Mouse (Mus musculus): ENCODE results near the gene Mrps27.

The Mrps27 gene

DNA sequence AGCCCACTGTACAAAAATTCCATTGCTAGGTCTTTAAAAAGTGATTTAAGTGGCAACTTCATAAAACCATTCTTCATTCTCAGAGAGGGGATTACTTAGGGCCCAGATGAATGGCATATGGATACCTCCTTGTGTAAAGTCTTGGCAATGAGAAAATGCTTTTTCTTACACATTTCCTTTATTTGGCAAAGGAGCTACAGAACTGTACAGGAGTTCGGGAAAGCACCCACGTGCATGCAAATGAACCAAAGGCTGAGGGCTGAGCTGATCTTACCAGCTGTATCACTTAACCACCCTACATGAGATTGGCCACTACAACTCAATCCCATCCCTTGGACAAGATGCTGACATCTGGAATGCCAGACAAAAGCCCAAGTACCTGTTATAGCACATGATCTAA, 95.6 kb downstream of the Mrps27 start:
- DNase-seq (ENCODE audit: low read depth) = no peak

- no peak for DNase-seq (ENCODE audit: low read depth)
Observed at GRCm38 (mm10) chr13:99441700-99442433, 97.3 kb downstream of the Mrps27 start.

- no peak for DNase-seq (ENCODE audit: low read depth)
Observed at GRCm38 (mm10) chr13:99442434-99443249, 98.1 kb downstream of the Mrps27 start.

DNA sequence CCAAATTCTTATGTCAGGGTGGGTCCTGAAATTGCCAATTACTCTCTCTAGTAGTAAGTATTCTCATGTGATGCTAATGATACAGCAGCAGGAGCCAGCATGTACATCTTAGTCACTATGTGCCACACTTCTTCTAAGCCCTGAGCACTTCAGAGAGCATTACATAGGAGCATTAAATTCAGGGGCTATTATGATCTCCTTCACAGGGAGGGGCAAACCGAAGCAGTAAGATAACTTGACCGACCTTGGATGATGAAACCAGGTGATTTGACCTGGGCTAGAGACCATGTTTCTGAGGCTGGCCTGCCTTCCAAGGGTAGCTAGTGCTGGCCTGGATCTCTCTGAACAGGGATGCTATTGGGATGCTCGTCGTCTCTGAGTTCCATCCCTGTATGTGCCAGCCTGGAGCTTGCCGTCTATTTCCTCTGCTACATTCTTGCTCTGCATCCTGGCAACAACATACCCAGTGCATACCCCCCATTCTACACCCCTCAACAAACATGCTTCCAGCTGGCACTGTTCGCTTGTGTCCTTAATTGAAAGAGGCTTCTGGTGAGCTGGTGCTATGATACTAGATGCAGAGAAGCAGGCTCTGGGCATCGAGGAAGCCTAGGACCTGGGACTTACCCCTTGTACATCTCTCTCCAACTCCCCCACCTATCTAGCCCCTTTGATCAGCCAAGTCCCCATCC, 99.0 kb downstream of the Mrps27 start:
- no peak for DNase-seq (ENCODE audit: low read depth)

- DNase-seq (ENCODE audit: low read depth) = no peak
Observed at GRCm38 (mm10) chr13:99444431-99444871, 99.9 kb downstream of the Mrps27 start.

GRCm38 (mm10) chr13:99444880-99445279, 100.3 kb downstream of the Mrps27 start:
- DNase-seq (ENCODE audit: low read depth) = no peak

DNA sequence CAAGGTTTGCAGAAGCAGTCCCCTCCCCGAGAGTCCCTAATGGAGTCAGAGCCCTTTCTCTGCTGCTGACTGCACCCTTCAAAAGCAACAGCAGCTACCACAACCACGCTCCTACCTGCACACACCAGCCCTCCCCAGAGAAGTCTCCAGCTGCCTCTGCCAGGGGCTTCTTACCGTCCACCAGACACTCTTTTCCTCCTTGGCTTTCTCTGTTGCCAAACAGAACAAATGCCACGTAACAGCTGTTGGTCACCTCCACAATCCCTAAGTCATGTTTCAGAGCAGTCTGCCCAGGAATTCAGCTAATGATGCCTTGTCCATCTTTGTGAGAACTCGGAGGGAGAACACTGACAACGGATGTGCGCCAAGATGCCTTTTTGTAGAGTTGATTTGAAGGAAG, 102.4 kb downstream of the Mrps27 start:
- DNase-seq (ENCODE audit: low read depth) = no peak

GRCm38 (mm10) chr13:99447403-99448199, 103.0 kb downstream of the Mrps27 start:
- DNase-seq (ENCODE audit: low read depth) = no peak

DNA sequence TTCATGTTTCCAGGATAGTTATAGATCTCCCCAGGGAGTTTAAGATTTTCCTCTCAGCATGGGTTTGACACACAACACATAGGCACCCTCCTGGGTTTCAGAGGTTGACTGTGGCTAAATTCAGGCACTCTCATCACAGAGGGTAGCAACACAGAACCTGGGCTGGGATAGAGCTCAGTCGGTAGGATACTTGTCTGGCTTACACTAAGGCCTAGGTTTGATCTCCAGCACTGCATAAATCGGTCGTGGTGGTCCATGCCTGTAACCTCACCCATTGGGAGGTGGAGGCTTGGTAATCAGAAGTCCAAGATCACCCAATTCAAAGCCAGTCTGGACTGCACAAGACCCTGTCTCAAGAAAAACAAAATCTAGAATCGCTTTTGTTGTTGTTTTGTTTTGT, 103.7 kb downstream of the Mrps27 start:
- DNase-seq (ENCODE audit: low read depth) = no peak

DNA sequence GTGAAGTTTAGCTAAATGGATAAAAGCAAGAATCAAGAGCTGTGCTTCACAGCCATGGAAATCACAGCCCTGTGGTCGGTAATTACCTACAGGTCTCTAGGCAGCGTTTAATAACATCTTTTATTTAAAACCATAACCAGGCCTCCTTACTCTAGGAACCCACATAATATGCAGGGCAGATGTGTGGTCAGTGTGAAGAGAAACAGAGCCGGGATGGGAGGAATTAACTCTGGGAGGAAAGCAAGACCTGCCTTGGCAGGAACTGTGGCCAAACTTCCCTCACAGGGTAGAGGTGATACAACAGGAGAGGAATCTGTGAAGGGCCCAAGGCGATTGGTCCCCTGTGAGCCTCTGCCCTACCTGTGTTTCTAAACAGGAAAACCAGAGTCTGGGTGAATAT, 105.0 kb downstream of the Mrps27 start:
- no peak for DNase-seq (ENCODE audit: low read depth)

- DNase-seq (ENCODE audit: low read depth) = no peak
Observed at GRCm38 (mm10) chr13:99450766-99451165, 106.2 kb downstream of the Mrps27 start.

DNA sequence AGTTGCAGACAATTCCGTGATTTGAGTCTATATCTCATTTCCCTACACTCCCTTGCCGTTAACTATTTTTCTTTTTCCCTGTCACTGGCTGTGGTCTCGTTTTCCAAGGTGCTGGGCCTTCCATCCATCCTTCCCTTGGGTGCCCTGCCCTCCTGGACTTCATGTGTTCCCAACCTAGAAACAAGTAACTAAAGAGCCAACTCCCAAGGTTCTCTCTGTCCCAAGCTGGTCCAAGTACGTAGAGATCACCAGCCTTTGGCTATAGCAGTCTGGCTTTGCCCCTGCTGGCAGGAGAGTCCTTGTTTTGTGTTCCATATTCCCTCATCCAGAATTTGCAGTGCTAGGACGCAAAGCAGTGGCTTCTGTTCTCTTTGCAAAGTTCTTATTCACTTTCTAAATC, 106.7 kb downstream of the Mrps27 start:
- DNase-seq (ENCODE audit: low read depth) = no peak

GRCm38 (mm10) chr13:99452444-99452843, 107.9 kb downstream of the Mrps27 start:
- no peak for DNase-seq (ENCODE audit: low read depth)

GRCm38 (mm10) chr13:99454977-99455376, 110.4 kb downstream of the Mrps27 start:
- no peak for DNase-seq (ENCODE audit: low read depth)

DNA sequence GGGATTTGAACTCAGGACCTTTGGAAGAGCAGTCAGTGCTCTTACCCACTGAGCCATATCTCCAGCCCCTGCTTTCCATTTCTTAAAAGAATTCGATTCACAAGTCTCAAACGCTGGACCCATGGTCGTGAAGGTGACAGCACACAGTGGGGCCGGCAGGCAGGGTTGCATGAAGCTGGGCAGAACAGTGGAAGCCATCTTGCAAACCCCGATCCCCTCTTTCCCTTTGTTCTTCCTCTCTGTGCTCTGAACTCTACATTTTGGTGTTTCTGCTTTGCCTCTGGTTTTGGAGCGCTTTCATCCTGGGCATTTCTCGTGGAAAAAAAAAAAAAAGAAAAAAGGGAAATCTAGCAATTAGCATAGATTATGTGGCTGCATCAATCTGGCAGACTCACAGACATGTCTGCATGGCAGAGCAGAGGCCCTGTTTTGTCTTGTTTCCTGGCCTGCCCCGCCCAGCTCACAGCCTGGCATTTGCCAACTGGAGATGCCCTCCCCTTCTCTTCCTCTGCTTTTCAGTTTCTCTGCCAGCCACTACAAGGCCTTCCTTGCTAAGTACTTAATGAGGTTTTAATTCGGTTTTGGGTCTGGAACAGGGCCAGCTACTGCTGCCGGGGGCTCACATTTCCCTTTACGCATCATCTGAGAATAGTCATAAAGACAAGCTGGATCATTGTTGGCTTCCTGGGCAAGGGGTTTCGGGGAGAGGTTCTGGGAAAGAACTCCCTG, 114.2 kb downstream of the Mrps27 start:
- no peak for DNase-seq (ENCODE audit: low read depth)

GRCm38 (mm10) chr13:99459612-99460011, 115.0 kb downstream of the Mrps27 start:
- DNase-seq (ENCODE audit: low read depth) = no peak

GRCm38 (mm10) chr13:99461886-99462285, 117.3 kb downstream of the Mrps27 start:
- DNase-seq (ENCODE audit: low read depth) = no peak

GRCm38 (mm10) chr13:99464551-99464950, 120.0 kb downstream of the Mrps27 start:
- DNase-seq (ENCODE audit: low read depth) = no peak
